Mouse (Mus musculus): ENCODE measurements around the gene Eno2. TPM values are rescaled to one million over a fixed set of nuclear protein-coding genes. Genes with fewer than 3 reads are reported as not detected.
"Not testable (repeated sequence)": the region's sequence is repeated elsewhere in the genome, so short reads cannot be mapped to it uniquely, and the experiment has no call there.

The Eno2 gene
- polyA plus RNA-seq, 1 experiment from 2014 or later: 4.6 TPM

- Histone ChIP-seq H3K36me3 (peaks cover 41% of the 10 kb centered on the region), H3K27ac (replicated peaks) (peak overlapping the region; percentile 87; the same call in 1 of the 2 replicates), H3K4me1 (peaks cover 78% of the 10 kb centered on the region)
- H3K4me3 ChIP-seq; H3K27me3 ChIP-seq (ENCODE audit: low read depth, poor library complexity, severe bottlenecking); H3K9me3 ChIP-seq (replicated peaks); DNase-seq (ENCODE audit: low spot score): not testable (repeated sequence)
- 86% methylated on average over 11 of the region's 11 CpGs for WGBS
Measured at GRCm38 (mm10) chr6:124810566-124811402, 41.3 kb upstream of the Eno2 start.

- peaks cover 80% of the 10 kb centered on the region for H3K4me1 ChIP-seq
Measured at GRCm38 (mm10) chr6:124809775-124810538, 40.5 kb upstream of the Eno2 start.

GRCm38 (mm10) chr6:124809052-124809774 is 39.7 kb upstream of the Eno2 start:
- Histone ChIP-seq H3K4me3 (peak overlapping the region; percentile 69), H3K36me3 (peaks cover 32% of the 10 kb centered on the region), H3K27me3 (ENCODE audit: low read depth, poor library complexity, severe bottlenecking) (no peaks in the 10 kb centered on the region), H3K4me1 (peaks cover 74% of the 10 kb centered on the region), H3K27ac (replicated peaks) (peak overlapping the region; percentile 87), H3K9me3 (replicated peaks) (no peaks in the 10 kb centered on the region)
- peak; percentile 88 for DNase-seq (ENCODE audit: low spot score)
- 0% methylated on average over 35 of the region's 35 CpGs for WGBS

More at GRCm38 (mm10) chr6:124809775-124810538, 40.5 kb upstream of the Eno2 start:
- H3K27me3 ChIP-seq (ENCODE audit: low read depth, poor library complexity, severe bottlenecking): no peaks in the 10 kb centered on the region
- H3K36me3 ChIP-seq: peaks cover 32% of the 10 kb centered on the region
- no peak for DNase-seq (ENCODE audit: low spot score)
- H3K27ac ChIP-seq (replicated peaks): peak overlapping the region; percentile 87
- H3K4me3 ChIP-seq: peak overlapping the region; percentile 69
- WGBS: 45% methylated on average over 14 of the region's 14 CpGs
- H3K9me3 ChIP-seq (replicated peaks): no peaks in the 10 kb centered on the region

- WGBS: 5% methylated on average over 29 of the region's 29 CpGs
- peaks cover 69% of the 10 kb centered on the region for H3K4me1 ChIP-seq
Measured at GRCm38 (mm10) chr6:124808358-124809012, 39.0 kb upstream of the Eno2 start, which contains the start of gene Spsb2. TSS of gene Spsb2 (plus strand) at chr6:124808661.

GRCm38 (mm10) chr6:124807986-124808357 is 38.5 kb upstream of the Eno2 start:
- DNase-seq (ENCODE audit: low spot score): no peak
- WGBS: 89% methylated on average over 6 of the region's 6 CpGs
- peak overlapping the region; percentile 69 for H3K4me3 ChIP-seq
- no peaks in the 10 kb centered on the region for H3K9me3 ChIP-seq (replicated peaks)
- H3K27me3 ChIP-seq (ENCODE audit: low read depth, poor library complexity, severe bottlenecking): no peaks in the 10 kb centered on the region
- H3K4me1 ChIP-seq: peaks cover 64% of the 10 kb centered on the region
- H3K27ac ChIP-seq (replicated peaks): peak overlapping the region; percentile 87
- peaks cover 32% of the 10 kb centered on the region for H3K36me3 ChIP-seq

More at GRCm38 (mm10) chr6:124808358-124809012, 39.0 kb upstream of the Eno2 start, which contains the start of gene Spsb2:
- Histone ChIP-seq H3K27me3 (ENCODE audit: low read depth, poor library complexity, severe bottlenecking) (no peaks in the 10 kb centered on the region), H3K9me3 (replicated peaks) (no peaks in the 10 kb centered on the region), H3K4me3 (peak within 1 kb of the TSS; percentile 69), H3K36me3 (peaks cover 32% of the 10 kb centered on the region), H3K27ac (replicated peaks) (peak within 1 kb of the TSS; percentile 87)
- peak; percentile 84 for DNase-seq (ENCODE audit: low spot score)

- Histone ChIP-seq H3K36me3 (peaks cover 28% of the 10 kb centered on the region), H3K4me3 (no peak overlapping the region), H3K27me3 (ENCODE audit: low read depth, poor library complexity, severe bottlenecking) (no peaks in the 10 kb centered on the region), H3K9me3 (replicated peaks) (no peaks in the 10 kb centered on the region), H3K27ac (replicated peaks) (no peak overlapping the region), H3K4me1 (peaks cover 58% of the 10 kb centered on the region)
- WGBS: 89% methylated on average over 4 of the region's 4 CpGs
- no peak for DNase-seq (ENCODE audit: low spot score)
Measured at GRCm38 (mm10) chr6:124807366-124807765, 37.9 kb upstream of the Eno2 start.

GRCm38 (mm10) chr6:124806446-124807140 is 37.1 kb upstream of the Eno2 start:
- Histone ChIP-seq H3K27ac (replicated peaks) (peak overlapping the region; percentile 89), H3K4me3 (peak overlapping the region; percentile 60; the same call in 1 of the 2 replicates), H3K9me3 (replicated peaks) (no peaks in the 10 kb centered on the region), H3K27me3 (ENCODE audit: low read depth, poor library complexity, severe bottlenecking) (no peaks in the 10 kb centered on the region), H3K36me3 (peaks cover 20% of the 10 kb centered on the region), H3K4me1 (peaks cover 50% of the 10 kb centered on the region)
- WGBS: 74% methylated on average over 7 of the region's 7 CpGs
- no peak for DNase-seq (ENCODE audit: low spot score)

GRCm38 (mm10) chr6:124805341-124806321 is 36.2 kb upstream of the Eno2 start:
- Histone ChIP-seq H3K36me3 (peaks cover 10% of the 10 kb centered on the region), H3K4me1 (peaks cover 47% of the 10 kb centered on the region), H3K27me3 (ENCODE audit: low read depth, poor library complexity, severe bottlenecking) (no peaks in the 10 kb centered on the region), H3K9me3 (replicated peaks) (no peaks in the 10 kb centered on the region), H3K27ac (replicated peaks) (peak overlapping the region; percentile 89), H3K4me3 (peak overlapping the region; percentile 60)
- peak; percentile 92 for DNase-seq (ENCODE audit: low spot score)
- whole genome bisulfite sequencing: 2% methylated on average over 34 of the region's 34 CpGs

- 89% methylated on average over 3 of the region's 3 CpGs for WGBS
Measured at GRCm38 (mm10) chr6:124804341-124804740, 34.9 kb upstream of the Eno2 start.

GRCm38 (mm10) chr6:124803691-124804090 is 34.2 kb upstream of the Eno2 start:
- not testable (repeated sequence) for H3K27me3 ChIP-seq (ENCODE audit: low read depth, poor library complexity, severe bottlenecking); H3K4me3 ChIP-seq; H3K27ac ChIP-seq (replicated peaks); H3K36me3 ChIP-seq; DNase-seq (ENCODE audit: low spot score); H3K9me3 ChIP-seq (replicated peaks)
- peaks cover 28% of the 10 kb centered on the region for H3K4me1 ChIP-seq
- WGBS: 94% methylated on average over 4 of the region's 4 CpGs

More at GRCm38 (mm10) chr6:124804341-124804740, 34.9 kb upstream of the Eno2 start:
- Histone ChIP-seq H3K9me3 (replicated peaks) (no peaks in the 10 kb centered on the region), H3K36me3 (no peaks in the 10 kb centered on the region), H3K4me3 (no peak overlapping the region), H3K27ac (replicated peaks) (no peak overlapping the region), H3K4me1 (peaks cover 34% of the 10 kb centered on the region), H3K27me3 (ENCODE audit: low read depth, poor library complexity, severe bottlenecking) (no peaks in the 10 kb centered on the region)
- DNase-seq (ENCODE audit: low spot score): no peak

- Histone ChIP-seq H3K27ac (replicated peaks) (no peak overlapping the region), H3K4me3 (no peak overlapping the region), H3K9me3 (replicated peaks) (no peaks in the 10 kb centered on the region), H3K36me3 (no peaks in the 10 kb centered on the region), H3K27me3 (ENCODE audit: low read depth, poor library complexity, severe bottlenecking) (no peaks in the 10 kb centered on the region), H3K4me1 (peaks cover 21% of the 10 kb centered on the region)
- WGBS: 75% methylated on average over 3 of the region's 3 CpGs
- DNase-seq (ENCODE audit: low spot score): no peak
Measured at GRCm38 (mm10) chr6:124803061-124803460, 33.6 kb upstream of the Eno2 start.
